Mouse (Mus musculus): Measurements from ENCODE around the gene Cd2. TPM values are rescaled to one million over a fixed set of nuclear protein-coding genes. Genes with fewer than 3 reads are reported as not detected.

Cd2 gene
- polyA plus RNA-seq (2015; fragmentation: Nextera tagmentation; extraction: Ambion mirVana): 1.8 and 2.5 TPM in 2 replicates

GRCm38 (mm10) chr3:101287911-101288311 is at the start of gene Cd2:
TSS of gene Cd2 (minus strand) at chr3:101287939.
- Histone ChIP-seq H3K36me3 (replicated peaks; ENCODE audit: insufficient read depth, low read length) (no peaks in the 10 kb centered on the region), H3K27me3 (ENCODE audit: insufficient read depth, low read length) (no peaks in the 10 kb centered on the region), H3K4me2 (ENCODE audit: low read depth, low read length) (no peak within 1 kb of the TSS), H3K4me1 (ENCODE audit: insufficient read depth) (no peaks in the 10 kb centered on the region), H3K9me3 (ENCODE audit: low read length) (no peaks in the 10 kb centered on the region), H3K27ac (ENCODE audit: low read depth) (no peak within 1 kb of the TSS), H3K9ac (replicated peaks) (no peak within 1 kb of the TSS), H3K4me3 (ENCODE audit: low read depth, low read length) (no peak within 1 kb of the TSS)
- no peak for TF ChIP-seq EP300 (IDR thresholded peaks at IDR 0.05; ENCODE audit: low read depth)
- no peak for TF ChIP-seq CTCF (IDR thresholded peaks at IDR 0.05; ENCODE audit: low read depth)
- DNase-seq (no peak), ATAC-seq (peak; percentile 36; the same call in 1 of the 2 replicates)
- 15% methylated on average over 4 of the region's 4 CpGs for WGBS (ENCODE audit: insufficient replicate concordance)

- ATAC-seq: no peak
- H3K9me3 ChIP-seq (ENCODE audit: low read length): no peaks in the 10 kb centered on the region
- no peak for DNase-seq
- TF ChIP-seq CTCF (IDR thresholded peaks at IDR 0.05; ENCODE audit: low read depth): no peak
- no peak for TF ChIP-seq EP300 (IDR thresholded peaks at IDR 0.05; ENCODE audit: low read depth)
- no peak overlapping the region for H3K9ac ChIP-seq (replicated peaks)
- no peak overlapping the region for H3K27ac ChIP-seq (ENCODE audit: low read depth)
- no peaks in the 10 kb centered on the region for H3K27me3 ChIP-seq (ENCODE audit: insufficient read depth, low read length)
- no peak overlapping the region for H3K4me2 ChIP-seq (ENCODE audit: low read depth, low read length)
- no peaks in the 10 kb centered on the region for H3K36me3 ChIP-seq (replicated peaks; ENCODE audit: insufficient read depth, low read length)
- H3K4me3 ChIP-seq (ENCODE audit: low read depth, low read length): no peak overlapping the region
- H3K4me1 ChIP-seq (ENCODE audit: insufficient read depth): no peaks in the 10 kb centered on the region
- WGBS (ENCODE audit: insufficient replicate concordance): 83% methylated on average over 7 of the region's 7 CpGs
Observed at GRCm38 (mm10) chr3:101328617-101329016, 40.9 kb upstream of the Cd2 start.

GRCm38 (mm10) chr3:101327248-101327647 is 39.5 kb upstream of the Cd2 start:
- ATAC-seq (no peak), DNase-seq (no peak)
- Histone ChIP-seq H3K4me1 (ENCODE audit: insufficient read depth) (no peaks in the 10 kb centered on the region), H3K4me3 (ENCODE audit: low read depth, low read length) (no peak overlapping the region), H3K9me3 (ENCODE audit: low read length) (no peaks in the 10 kb centered on the region), H3K27ac (ENCODE audit: low read depth) (no peak overlapping the region), H3K9ac (replicated peaks) (no peak overlapping the region), H3K4me2 (ENCODE audit: low read depth, low read length) (no peak overlapping the region), H3K27me3 (ENCODE audit: insufficient read depth, low read length) (no peaks in the 10 kb centered on the region), H3K36me3 (replicated peaks; ENCODE audit: insufficient read depth, low read length) (no peaks in the 10 kb centered on the region)
- no peak for TF ChIP-seq CTCF (IDR thresholded peaks at IDR 0.05; ENCODE audit: low read depth)
- TF ChIP-seq EP300 (IDR thresholded peaks at IDR 0.05; ENCODE audit: low read depth): no peak
- 80% methylated on average over 2 of the region's 2 CpGs for WGBS (ENCODE audit: insufficient replicate concordance)

- no peaks in the 10 kb centered on the region for H3K4me1 ChIP-seq (ENCODE audit: insufficient read depth)
- H3K27me3 ChIP-seq (ENCODE audit: insufficient read depth, low read length): no peaks in the 10 kb centered on the region
- no peak for DNase-seq
- WGBS (ENCODE audit: insufficient replicate concordance): 55% methylated on average over 10 of the region's 10 CpGs
- no peak for TF ChIP-seq EP300 (IDR thresholded peaks at IDR 0.05; ENCODE audit: low read depth)
- TF ChIP-seq CTCF (IDR thresholded peaks at IDR 0.05; ENCODE audit: low read depth): no peak
- no peaks in the 10 kb centered on the region for H3K36me3 ChIP-seq (replicated peaks; ENCODE audit: insufficient read depth, low read length)
- no peak overlapping the region for H3K9ac ChIP-seq (replicated peaks)
- no peak overlapping the region for H3K27ac ChIP-seq (ENCODE audit: low read depth)
- no peak overlapping the region for H3K4me3 ChIP-seq (ENCODE audit: low read depth, low read length)
- no peaks in the 10 kb centered on the region for H3K9me3 ChIP-seq (ENCODE audit: low read length)
- no peak for ATAC-seq
- H3K4me2 ChIP-seq (ENCODE audit: low read depth, low read length): no peak overlapping the region
Observed at GRCm38 (mm10) chr3:101322437-101322836, 34.7 kb upstream of the Cd2 start.

GRCm38 (mm10) chr3:101320874-101321273 is 33.1 kb upstream of the Cd2 start:
- Histone ChIP-seq H3K9ac (replicated peaks) (no peak overlapping the region), H3K9me3 (ENCODE audit: low read length) (no peaks in the 10 kb centered on the region), H3K4me1 (ENCODE audit: insufficient read depth) (no peaks in the 10 kb centered on the region), H3K4me3 (ENCODE audit: low read depth, low read length) (no peak overlapping the region), H3K4me2 (ENCODE audit: low read depth, low read length) (no peak overlapping the region), H3K36me3 (replicated peaks; ENCODE audit: insufficient read depth, low read length) (no peaks in the 10 kb centered on the region), H3K27me3 (ENCODE audit: insufficient read depth, low read length) (no peaks in the 10 kb centered on the region), H3K27ac (ENCODE audit: low read depth) (no peak overlapping the region)
- TF ChIP-seq CTCF (IDR thresholded peaks at IDR 0.05; ENCODE audit: low read depth) (no peak), EP300 (IDR thresholded peaks at IDR 0.05; ENCODE audit: low read depth) (no peak)
- 66% methylated on average over 7 of the region's 7 CpGs for WGBS (ENCODE audit: insufficient replicate concordance)
- DNase-seq (no peak), ATAC-seq (no peak)

- 88% methylated on average over 6 of the region's 6 CpGs for WGBS (ENCODE audit: insufficient replicate concordance)
Observed at GRCm38 (mm10) chr3:101318516-101319170, 30.9 kb upstream of the Cd2 start.

More at GRCm38 (mm10) chr3:101318516-101319170, 30.9 kb upstream of the Cd2 start:
- Histone ChIP-seq H3K27me3 (ENCODE audit: insufficient read depth, low read length) (no peaks in the 10 kb centered on the region), H3K9ac (replicated peaks) (no peak overlapping the region), H3K4me3 (ENCODE audit: low read depth, low read length) (no peak overlapping the region), H3K4me2 (ENCODE audit: low read depth, low read length) (no peak overlapping the region), H3K27ac (ENCODE audit: low read depth) (no peak overlapping the region), H3K36me3 (replicated peaks; ENCODE audit: insufficient read depth, low read length) (no peaks in the 10 kb centered on the region), H3K9me3 (ENCODE audit: low read length) (no peaks in the 10 kb centered on the region), H3K4me1 (ENCODE audit: insufficient read depth) (no peaks in the 10 kb centered on the region)
- DNase-seq: no peak
- TF ChIP-seq CTCF (IDR thresholded peaks at IDR 0.05; ENCODE audit: low read depth): no peak
- ATAC-seq: no peak

All from liver, postnatal 0 days (tissue).